Mouse (Mus musculus) gastrocnemius, postnatal 4 days (tissue): ENCODE measurements around the gene Ank2. TPM values are rescaled to one million over a fixed set of nuclear protein-coding genes. Genes with fewer than 3 reads are reported as not detected.

Experiments used
- DNase-seq, 2 experiments: peaks; one replicate each; pipeline ENCODE4 v3.0.0; 2021 to 2022; ENCODE audit warnings: low spot score in 2 of 2, mixed read lengths in 2 of 2
- total RNA-seq, 2 experiments: library from RNA; stranded (reverse); gene quantifications; 2 replicates each; pipeline ENCODE4 v1.2.3; 2021

Ank2 gene
- total RNA-seq, 2 experiments from 2014 or later: 231 to 258 TPM

GRCm38 (mm10) chr3:127130167-127130770 is 368.9 kb downstream of the Ank2 start:
- no peak for DNase-seq

GRCm38 (mm10) chr3:127129750-127130149 is 369.4 kb downstream of the Ank2 start:
- DNase-seq: no peak

GRCm38 (mm10) chr3:127127611-127128010 is 371.5 kb downstream of the Ank2 start:
- no peak for DNase-seq

- no peak for DNase-seq
Measured at GRCm38 (mm10) chr3:127126220-127126619, 372.9 kb downstream of the Ank2 start.

- peak in 1 of 2 experiments; percentile 25 for DNase-seq
Measured at GRCm38 (mm10) chr3:127124375-127124993, 374.7 kb downstream of the Ank2 start.

- peak in 1 of 2 experiments; percentile 17 for DNase-seq
Measured at GRCm38 (mm10) chr3:127123376-127123775, 375.8 kb downstream of the Ank2 start.

- no peak for DNase-seq
Measured at GRCm38 (mm10) chr3:127118777-127119176, 380.4 kb downstream of the Ank2 start.

GRCm38 (mm10) chr3:127116226-127116625 is 382.9 kb downstream of the Ank2 start:
- DNase-seq: no peak

GRCm38 (mm10) chr3:127113238-127113637 is 385.9 kb downstream of the Ank2 start:
- DNase-seq: no peak

- DNase-seq: no peak
Measured at GRCm38 (mm10) chr3:127109413-127109812, 389.7 kb downstream of the Ank2 start.

- DNase-seq: no peak
Measured at GRCm38 (mm10) chr3:127108481-127108880, 390.7 kb downstream of the Ank2 start.

- DNase-seq: peak in 1 of 2 experiments; percentile 38
Measured at GRCm38 (mm10) chr3:127107281-127107680, 391.9 kb downstream of the Ank2 start.

- DNase-seq: no peak
Measured at GRCm38 (mm10) chr3:127101326-127101725, 397.8 kb downstream of the Ank2 start.

- no peak for DNase-seq
Measured at GRCm38 (mm10) chr3:127097745-127098144, 401.4 kb downstream of the Ank2 start.

- no peak for DNase-seq
Measured at GRCm38 (mm10) chr3:127097106-127097505, 402.0 kb downstream of the Ank2 start.

GRCm38 (mm10) chr3:127093631-127094030 is 405.5 kb downstream of the Ank2 start:
- DNase-seq: no peak

- DNase-seq: no peak
Measured at GRCm38 (mm10) chr3:127087574-127087973, 411.6 kb downstream of the Ank2 start.

- DNase-seq: no peak
Measured at GRCm38 (mm10) chr3:127086834-127087506, 412.2 kb downstream of the Ank2 start.

- no peak for DNase-seq
Measured at GRCm38 (mm10) chr3:127077369-127077768, 421.8 kb downstream of the Ank2 start.

GRCm38 (mm10) chr3:127075531-127076280 is 423.4 kb downstream of the Ank2 start:
- no peak for DNase-seq

GRCm38 (mm10) chr3:127071471-127071870 is 427.7 kb downstream of the Ank2 start:
- peak; percentile 47 to 72 for DNase-seq
